Mouse (Mus musculus) urinary bladder, postnatal 10 days (tissue): ENCODE measurements around the gene Hoxd13.

Experiments
- DNase-seq: peaks from one replicate; pipeline ENCODE4 v3.0.0; 2022; ENCODE audit warnings: low spot score

Gene Hoxd13

DNA sequence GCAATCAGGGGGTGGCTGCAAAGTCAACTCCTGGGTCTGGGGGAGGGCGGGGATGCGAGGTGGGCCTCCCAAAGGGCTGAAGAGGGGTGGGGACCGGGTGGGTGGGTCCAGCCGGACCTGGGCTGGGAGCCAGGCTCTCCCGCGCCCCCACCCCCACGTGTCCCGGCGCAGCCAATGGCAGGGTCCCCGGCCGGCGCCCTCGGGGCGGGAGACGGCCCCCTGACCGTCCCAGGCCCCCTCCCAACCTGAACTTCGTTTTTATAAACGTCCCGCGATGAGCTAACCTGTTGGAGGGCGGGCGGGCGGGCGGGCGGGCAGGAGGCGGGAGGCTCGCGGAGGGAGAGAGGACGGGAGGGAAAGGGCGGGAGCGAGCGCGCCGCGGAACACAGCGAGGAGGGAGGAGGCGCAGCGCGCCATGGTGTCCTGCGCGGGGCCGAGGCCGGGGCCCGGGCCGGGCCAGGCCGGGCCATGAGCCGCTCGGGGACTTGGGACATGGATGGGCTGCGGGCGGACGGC lies at the start of gene Hoxd13:
Gene Hoxd13, plus strand, starts transcription at position 469 of the 516 bp plus-strand sequence.
- no peak for DNase-seq

DNA sequence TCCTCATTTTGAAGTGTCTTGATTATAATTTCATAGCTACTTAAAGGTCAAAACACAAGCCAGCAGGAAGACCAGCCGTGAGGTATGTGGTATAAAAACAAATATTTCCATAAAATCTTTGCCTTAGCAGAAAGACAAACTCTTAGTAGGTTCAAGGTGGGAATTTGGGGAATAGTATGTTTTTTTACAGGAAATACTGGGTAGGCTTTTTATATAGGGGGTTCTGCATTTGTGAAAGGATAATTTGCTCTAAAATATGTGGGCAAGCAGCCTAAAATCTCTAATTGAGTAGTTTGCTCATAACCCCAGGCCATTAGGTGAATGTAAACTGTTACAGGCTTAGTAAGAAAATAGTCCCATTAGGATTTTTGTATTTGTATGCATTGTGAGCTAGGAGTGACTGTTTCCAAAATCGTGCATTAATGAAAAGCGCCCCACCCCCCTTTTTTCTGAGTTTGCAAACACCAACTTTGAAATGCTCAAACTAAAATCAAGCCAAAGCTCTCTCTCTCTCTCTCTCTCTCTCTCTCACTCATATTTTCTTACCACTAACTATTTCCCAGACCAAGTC lies 48.3 kb upstream of the Hoxd13 start:
- DNase-seq: no peak

DNA sequence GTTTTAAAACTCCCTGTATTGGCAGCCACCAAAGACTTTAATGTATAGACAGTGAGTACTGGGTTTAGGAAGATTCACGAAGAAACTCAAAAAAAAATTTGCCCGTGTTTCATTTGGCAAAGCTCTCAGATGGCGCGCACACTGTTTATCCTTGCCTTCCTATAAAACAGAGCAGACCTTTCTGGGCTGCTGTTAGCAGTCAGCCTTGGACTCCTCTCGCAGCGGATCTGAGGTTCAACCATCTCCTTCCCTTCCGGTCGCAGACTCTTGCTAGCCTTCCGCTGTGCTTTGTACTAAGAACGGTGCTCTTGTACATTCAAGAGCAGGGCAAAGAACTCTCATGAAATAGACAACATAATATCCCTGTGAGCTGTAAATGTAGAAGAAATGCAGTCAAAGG lies 47.7 kb upstream of the Hoxd13 start:
- no peak for DNase-seq

DNA sequence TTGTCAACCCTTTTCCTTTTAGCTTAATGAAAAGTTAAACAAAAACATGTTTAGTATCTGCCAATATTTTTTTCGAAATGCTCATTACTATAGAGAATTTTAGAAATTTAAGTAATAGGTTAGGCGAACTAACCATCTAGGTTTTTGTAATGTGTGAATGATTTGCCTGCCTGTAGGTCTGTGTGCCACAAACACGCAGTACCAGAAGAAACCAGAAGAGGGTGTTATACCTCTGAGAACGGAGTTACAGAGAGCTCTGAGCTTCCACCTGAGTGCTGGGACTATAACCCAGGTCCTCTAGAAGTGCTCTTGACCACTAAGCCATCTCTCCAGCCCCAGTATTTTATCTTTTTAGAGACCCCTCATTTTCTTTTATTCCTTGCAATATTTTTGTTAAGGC lies 32.7 kb upstream of the Hoxd13 start:
- DNase-seq: no peak

DNA sequence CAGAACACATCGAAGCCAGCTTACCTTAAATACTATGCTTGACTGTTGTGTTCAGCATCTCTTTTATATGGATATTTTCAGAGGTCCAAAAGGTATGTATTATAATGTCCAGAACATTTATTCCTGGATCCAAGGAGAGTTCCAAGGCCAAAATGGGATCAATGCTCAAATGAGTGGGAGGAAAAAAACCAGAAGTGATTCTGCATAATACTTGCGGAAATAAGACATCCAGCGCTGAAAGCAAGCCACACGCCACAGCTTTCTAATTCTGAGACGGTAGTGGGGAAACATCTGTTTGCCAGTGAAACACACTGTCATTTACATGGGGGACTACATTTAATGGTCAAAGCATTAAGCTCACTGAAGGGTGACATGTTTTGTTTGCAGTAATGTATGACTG lies 25.7 kb upstream of the Hoxd13 start:
- no peak for DNase-seq

DNA sequence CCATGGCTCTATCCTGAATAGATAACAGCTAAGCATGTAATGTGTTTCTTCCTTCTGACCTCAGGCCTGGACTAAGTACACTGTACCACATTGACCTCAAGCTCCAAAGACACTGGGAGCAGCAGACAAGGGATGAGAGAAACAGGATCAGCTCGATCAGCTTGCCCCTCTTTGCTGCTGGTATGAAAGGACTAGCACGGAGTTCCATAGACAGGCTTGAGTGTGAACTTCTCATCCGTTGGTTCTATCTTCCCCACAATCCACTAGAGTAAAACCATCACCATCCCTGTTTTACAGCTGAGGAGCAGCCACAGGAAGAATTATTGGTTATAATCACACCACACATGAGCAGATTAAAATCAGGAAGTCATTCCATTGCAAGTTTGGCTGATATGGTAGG lies 22.5 kb upstream of the Hoxd13 start:
- no peak for DNase-seq

DNA sequence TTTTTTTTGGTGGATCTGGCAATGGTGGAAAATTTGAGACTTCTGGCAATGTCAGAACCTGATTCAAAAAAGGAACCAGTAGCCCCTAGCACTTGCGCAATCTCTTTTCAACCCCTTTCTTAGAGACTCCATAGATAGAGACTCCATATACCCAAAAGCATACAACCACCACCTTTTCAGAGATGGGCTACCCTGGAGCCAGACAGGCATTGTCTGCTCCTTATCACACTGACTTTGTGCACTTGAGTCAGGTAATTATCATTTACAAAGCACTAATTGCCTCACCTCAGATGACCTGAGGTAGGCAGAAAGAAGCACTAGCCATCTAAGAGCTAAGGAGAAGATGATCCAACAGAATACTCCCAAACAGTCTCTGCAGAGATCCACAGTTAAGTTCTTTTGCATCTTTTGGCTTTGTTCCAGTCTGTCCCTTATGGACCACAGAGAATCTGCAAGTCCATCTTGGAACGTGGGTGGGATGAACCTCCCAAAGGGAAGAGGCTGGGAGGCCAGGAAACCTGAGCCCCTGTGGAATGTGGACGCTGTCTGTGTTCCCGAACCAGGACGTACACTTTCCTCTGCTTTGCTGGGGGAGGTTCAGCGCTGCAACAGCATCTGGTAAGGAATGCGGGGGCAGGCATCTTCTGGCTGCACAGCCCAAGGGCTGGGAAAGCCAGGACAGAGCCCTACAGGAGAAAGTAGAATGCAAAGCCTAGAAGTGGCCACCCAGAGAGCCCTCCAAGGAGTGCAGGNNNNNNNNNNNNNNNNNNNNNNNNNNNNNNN lies 20.8 kb upstream of the Hoxd13 start:
- no peak for DNase-seq

DNA sequence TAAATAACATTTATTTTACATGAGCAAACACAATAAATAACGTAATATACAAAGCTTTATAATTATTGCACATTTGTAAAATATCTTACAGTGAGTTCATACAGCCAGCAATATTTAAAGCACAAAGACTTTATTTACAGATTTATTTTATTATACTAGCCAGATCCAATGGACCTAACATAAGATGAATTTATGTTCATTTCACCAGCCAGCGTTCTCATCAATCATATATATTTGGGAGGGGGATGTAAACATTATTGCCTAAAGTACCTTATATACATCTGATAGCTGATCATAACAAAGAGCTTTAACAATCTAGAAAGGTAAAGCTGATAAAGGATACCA lies 15.1 kb upstream of the Hoxd13 start:
- DNase-seq: no peak

DNA sequence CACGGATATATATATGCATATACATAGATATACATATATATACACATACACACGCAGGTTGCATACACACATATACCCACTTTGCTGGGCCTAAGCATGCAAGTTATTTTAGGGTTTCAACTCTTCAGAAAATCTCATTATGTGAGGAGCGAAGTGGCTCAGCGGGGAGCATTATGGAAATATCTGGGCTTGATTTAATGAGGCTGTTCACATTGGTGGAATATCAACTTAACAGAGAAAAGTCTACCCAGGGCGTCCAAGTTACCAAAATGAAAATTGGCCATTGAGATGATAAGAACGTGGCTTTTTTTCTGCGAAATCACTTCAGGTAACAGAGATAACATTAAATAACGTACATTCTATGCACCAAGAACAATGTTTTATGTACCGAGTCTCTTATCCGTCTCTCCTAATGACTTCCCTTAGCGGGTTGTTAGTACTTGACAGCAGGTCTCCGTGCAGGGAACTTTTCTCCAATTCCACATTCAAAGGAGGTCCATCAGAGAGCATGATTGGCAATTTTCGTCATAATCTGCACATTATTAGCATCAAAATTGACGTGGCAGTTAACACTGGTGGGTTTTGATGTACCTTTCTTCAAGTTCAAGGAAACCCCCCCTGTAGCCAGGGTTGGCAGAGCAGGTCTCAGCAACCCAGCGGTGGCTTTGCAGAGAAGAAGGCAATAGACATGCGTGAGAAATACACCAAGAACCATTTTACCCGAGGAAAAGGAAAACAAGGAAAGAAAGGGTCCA lies 14.2 kb upstream of the Hoxd13 start:
- no peak for DNase-seq

DNA sequence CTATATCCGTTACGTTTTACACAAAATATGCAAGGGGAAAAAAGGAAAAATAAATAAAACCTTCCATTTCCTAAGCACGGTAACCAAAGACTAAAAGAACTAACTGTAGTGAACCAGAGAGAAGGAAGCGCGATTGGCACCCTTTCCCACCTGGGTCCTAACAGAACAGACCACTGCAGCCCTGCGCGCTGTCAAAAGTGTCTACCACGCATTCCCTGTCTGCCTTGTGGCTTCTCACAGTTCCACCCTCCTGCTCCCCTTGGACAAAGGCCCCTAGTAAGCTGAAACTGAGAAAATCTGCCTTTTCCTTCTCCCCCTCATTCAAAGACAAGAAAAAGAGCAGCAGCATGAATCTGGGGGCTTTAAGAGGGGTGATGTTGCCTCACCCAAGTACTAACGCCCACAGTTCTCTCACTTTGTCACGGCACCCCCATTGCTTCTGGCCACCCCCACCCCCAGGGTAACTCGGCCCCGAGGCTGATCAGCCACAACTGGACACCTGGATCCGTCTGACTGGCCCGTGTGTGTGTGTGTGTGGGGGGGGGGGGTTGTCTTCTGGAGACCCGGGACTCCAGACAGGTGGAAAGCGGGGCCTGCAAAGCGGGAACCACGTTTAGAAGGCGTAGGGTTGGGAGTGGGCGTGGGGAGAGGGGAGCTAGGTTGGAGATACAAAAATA lies 13.2 kb upstream of the Hoxd13 start:
- no peak for DNase-seq

DNA sequence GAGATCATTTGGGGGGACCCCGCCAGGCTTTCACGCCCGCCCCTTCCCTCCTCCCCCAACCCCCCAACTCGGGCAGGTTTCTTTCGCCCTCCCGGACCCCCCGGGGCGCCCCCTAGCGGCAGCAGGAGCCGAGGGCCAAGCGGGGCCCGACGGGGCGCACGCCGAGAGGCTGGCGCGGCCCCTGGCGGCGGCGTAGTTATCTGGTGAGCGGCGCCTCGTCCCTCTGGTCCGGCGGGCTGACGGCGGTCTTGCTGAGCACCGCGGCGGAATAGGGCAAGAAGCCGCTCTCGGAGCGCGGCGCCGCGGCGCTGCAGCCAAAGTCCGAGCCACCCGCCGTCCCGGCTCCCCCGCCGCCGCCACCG lies 12.7 kb upstream of the Hoxd13 start:
- DNase-seq: no peak

DNA sequence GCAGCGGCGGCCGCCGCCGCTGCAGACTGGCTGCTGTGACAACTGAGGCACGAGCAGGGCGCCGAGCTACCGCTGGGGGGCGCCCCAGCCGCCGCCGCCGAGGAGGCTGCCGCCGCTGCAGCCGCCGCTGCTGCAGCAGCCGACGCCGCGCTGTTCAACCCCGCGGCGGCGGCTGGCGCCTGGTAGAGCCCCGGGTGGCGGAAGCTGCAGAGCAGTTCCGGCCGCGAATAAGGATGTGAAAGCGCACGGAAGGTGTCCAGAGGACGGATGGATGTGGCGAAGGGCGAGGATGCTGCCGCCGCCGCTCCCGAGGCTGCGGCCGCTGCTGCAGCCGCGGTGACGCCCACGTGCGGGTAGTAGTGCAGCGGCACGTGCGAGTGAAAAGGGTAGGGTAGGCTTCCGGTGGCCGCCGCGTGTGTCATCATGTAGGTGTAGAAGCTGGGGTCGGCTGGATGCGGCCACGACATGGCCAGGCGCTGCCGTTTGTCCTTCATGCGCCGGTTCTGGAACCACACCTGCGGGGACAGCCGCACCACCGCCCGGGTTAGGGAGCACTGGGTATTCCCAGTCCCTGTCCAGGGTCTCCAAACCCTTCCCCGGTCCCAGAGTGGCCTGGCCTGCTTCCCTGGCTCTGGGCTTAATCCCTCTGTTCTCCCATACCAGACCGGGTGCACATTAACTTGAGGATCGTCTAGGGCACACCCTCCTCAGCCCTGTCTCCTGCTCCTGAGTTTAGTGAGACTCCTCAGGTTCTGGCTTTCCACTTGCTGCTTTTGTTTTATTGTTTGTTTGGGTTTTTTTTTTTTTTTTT lies 12.1 kb upstream of the Hoxd13 start:
- DNase-seq: no peak

DNA sequence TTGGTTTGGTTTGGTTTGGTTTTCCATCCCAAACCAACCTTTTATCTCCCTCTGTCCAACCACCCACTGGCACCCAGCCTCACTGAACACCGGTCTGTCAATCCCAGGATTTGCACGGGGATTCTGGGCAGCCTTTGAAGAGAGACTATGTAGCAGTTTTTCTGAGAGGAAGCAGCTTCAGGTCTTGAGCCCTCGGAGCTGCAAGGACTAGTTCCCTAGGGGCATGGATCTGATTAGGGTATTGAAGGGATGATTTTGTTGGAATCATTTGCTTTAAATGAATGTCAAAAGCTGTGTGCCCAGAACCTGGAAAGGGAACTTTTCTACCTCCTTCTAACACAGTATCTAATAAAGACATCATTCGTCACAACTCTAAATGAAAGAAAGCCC lies 11.5 kb upstream of the Hoxd13 start:
- DNase-seq: no peak

DNA sequence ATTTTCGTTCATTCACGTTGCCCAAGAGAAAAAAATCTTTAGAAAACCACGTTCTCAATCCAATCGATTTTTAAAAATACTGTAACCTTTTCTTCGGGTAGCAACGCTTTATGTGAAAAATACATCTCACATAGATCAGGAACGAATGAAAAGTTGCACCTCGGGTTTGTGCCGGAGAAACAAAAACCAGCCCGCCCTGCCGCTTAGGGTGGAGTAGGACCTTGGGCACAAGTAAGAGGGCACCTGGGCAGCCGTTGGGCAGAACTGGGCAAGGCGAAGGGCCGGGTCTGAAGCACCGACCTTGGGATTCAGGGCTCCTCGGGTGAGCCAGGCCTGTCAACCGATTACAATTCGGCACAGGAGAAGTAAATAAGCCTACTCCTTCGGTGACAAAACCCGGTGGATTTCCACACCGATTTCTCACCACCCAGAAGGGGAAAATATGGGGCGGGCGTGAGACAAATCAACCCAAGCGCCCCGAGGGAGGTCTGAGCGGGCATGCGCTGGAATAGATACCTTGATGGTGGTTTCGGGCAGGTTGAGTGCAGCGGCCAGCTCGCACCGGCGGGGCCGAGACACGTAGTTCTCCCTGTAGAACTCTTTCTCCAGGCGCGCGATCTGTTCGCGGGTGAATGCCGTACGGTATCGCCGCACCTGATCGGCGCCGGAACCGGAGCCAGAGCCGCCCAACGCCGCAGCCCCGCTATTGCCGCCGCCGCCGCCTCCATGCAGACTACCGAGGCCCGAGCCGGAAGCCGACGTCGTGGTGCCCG lies 10.7 kb upstream of the Hoxd13 start:
- DNase-seq: no peak

DNA sequence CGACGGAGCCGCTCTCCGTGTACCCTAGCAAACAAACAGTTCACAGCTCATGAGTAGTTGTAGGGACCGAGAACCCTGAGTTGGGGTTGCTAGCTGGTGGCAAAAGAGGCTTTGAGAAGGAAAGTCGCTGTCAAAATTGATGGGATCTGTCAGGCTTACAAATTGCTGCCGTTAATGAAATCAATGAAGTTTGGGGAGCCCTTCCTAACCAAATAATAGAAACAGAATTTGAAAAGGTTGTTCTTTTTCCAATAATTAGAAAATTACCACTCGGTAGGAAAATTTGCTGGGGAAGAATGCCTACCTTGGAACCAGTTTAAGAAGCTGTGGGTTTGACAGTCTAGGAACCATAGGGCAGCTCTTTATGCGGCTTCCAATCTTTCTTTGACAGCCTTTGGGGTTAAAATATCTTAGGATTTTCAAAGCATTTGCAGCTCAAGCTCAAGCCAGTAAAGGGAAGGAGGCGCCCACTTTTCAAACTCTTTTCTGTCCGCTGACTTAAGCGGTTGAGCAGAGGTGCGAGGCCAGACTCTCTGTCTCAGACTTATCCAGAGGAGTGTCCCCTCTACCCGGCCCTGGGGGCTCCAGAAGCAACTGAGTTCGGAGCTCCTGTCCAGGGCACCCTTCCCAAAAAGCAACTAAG lies 10.0 kb upstream of the Hoxd13 start:
- no peak for DNase-seq

DNA sequence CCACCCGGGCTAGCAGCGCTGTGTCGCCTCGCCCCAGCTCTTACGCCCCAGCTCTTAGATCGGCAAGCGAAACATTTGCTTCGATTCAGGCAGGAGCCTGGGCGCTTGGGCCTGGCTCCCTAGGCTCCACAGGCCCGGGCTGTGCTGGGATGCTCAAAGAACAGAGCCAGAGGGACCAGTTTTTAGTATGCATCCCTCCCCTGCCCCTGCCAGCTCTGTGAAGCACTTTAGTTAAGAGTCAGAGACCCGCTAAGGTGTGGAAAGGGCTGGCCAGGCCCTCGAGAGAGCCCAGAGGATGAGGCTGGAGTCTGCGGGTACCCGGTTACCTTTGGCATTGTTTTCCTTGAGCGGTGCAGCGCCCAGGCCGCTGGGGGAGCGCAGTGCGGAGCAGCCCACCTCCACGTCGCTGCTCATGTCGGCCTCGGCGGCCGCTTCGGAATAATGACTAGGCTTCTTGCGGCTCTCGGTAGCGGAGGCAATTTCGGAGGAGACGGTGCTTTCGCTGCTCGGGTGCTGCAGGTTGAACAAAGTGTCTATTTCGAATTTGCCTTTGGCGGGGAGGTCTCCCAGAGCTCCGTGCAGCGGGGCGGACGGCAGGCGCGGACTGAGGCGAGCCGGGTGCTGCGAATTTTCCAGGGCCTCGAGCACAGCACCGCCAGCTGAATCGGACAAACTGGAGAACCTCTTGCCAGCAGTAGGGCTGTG lies 9.3 kb upstream of the Hoxd13 start:
- DNase-seq: no peak

DNA sequence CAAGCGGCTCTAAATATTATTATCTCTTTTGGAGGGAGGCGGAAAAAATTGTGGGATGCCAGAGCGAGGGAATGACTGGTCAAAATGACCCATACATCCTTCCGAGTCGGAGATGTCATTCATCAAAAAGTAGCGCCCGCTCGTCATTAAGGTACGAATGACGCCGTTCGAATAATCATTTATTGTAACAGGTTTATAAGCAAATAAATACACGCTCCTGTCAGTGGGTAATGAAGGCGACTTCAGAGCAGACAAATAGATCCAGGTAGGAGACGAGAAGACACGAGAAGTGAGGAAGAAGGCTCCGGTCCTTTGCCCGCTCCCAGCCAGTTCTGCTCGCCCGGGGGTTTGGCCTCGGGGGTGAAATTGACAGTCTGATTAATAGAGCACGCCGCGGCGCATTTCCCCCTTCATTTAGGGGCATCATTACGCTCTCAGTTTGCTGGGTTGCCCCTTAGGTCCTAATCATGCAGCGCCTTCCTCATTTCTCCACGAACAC lies 8.6 kb upstream of the Hoxd13 start, which contains the start of gene Evx2:
Gene Evx2, minus strand, starts transcription at position 51 of the 499 bp plus-strand sequence.
- DNase-seq: no peak

DNA sequence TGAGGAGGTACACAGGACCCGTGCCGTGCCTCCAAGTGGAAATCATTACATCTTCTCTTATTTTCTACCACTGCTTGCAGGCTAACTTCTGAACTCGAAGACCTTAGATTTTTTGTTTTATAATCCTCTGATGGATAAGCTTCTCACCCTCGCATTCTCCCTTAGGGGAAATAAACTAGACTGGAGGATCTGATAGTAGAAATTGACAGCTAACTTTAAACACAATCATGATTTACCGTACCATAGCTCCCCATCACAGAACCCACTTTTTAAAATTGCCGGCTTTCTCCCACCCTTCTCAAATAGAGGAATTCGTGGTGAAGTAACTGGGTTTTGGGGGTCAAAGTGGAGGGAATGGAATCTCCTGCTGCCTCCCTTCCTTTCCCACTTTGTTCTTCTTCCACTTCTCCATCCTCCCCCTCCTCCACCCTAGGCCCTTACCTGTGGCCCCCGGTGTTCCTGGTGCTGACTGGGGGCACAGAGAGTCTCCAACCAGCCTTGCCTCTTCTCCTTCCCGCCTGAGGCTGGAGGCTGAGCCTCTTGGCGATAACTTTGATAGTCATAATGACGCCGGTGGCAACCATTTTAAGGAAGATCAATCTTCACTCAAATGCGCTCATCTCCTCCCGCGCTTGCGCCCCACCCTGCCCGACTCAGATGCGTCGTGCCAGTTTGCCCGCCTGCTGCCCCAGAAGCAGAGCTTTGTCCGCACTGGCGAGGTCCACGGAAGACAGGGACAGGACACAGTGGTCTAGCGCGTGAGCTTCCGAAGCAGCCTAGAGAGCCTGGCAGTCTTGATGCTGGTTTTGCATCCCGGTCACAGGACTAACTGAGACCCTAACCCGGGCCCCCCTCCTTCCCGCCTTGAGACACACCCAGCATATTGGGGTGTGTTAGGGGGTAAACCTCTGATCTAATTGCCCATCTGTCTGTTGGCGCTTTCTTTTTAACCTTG lies 7.4 kb upstream of the Hoxd13 start:
- DNase-seq: no peak
